Mouse (Mus musculus) embryonic facial prominence, embryonic 11.5 days (tissue): ENCODE measurements at regions not wholly inside any gene's neighbourhood (a gene's known extent, or its start where the extent isn't known, plus 50 kb on each side); places are given as distances from the start of the nearest gene placed in this dataset.

Experiments
- ATAC-seq: fragments of 200-750 bp; cut with Nextera tagmentation; replicated peaks from 2 replicates; pipeline ENCODE4 v1.8.0; 2017; ENCODE audit warnings: low read depth; ENCODE audit not compliant: insufficient number of reproducible peaks, low FRiP score, low TSS enrichment
- DNase-seq: peaks from one replicate; pipeline ENCODE4 v3.0.0-alpha.2; 2015; ENCODE audit warnings: low spot score
- H3K27ac ChIP-seq: fragments of 300-500 bp; sonication (generic); replicated peaks from 2 replicates; pipeline ENCODE4 v1.5.1; 2014; ENCODE audit warnings: mild to moderate bottlenecking, low read depth, low read length, control low read depth
- H3K27me3 ChIP-seq: fragments of 300-500 bp; sonication (generic); 2 replicates; pipeline ENCODE4 v1.6.1; 2014; ENCODE audit warnings: mild to moderate bottlenecking, low read length, moderate library complexity, mixed read lengths; ENCODE audit not compliant: control insufficient read depth, insufficient read depth
- H3K36me3 ChIP-seq: fragments of 300-500 bp; sonication (generic); replicated peaks from 2 replicates; pipeline ENCODE4 v1.6.1; 2014; ENCODE audit warnings: low read depth, mild to moderate bottlenecking, low read length, moderate library complexity, mixed read lengths; ENCODE audit not compliant: control insufficient read depth, insufficient read depth
- H3K4me1 ChIP-seq: fragments of 300-500 bp; sonication (generic); 2 replicates; pipeline ENCODE4 v1.6.1; 2014; ENCODE audit warnings: low read length, mixed read lengths; ENCODE audit not compliant: control insufficient read depth, insufficient read depth
- H3K4me2 ChIP-seq: fragments of 300-500 bp; sonication (generic); 2 replicates; pipeline ENCODE4 v1.6.1; 2014; ENCODE audit warnings: low read depth, mild to moderate bottlenecking, control low read depth, low read length, moderate library complexity
- H3K4me3 ChIP-seq: fragments of 300-500 bp; sonication (generic); 2 replicates; pipeline ENCODE4 v1.5.1; 2014; ENCODE audit warnings: low read depth, low read length, control low read depth
- H3K9ac ChIP-seq: fragments of 300-500 bp; sonication (generic); replicated peaks from 2 replicates; pipeline ENCODE4 v1.6.1; 2014; ENCODE audit warnings: mild to moderate bottlenecking, control low read depth, low read length
- H3K9me3 ChIP-seq: fragments of 300-500 bp; sonication (generic); replicated peaks from 2 replicates; pipeline ENCODE4 v1.6.1; 2016; ENCODE audit warnings: mild to moderate bottlenecking, low read length, inconsistent platforms, mixed read lengths; ENCODE audit not compliant: control insufficient read depth
- WGBS: fragments of 180-500 bp; shearing (Covaris S2); extraction: QIAGEN DNeasy Blood & Tissue Kit; methylation state at CpG from one replicate; pipeline ENCODE4 v1.1.7; 2014; 5-methylcytosine and 5-hydroxymethylcytosine counted together

- Histone ChIP-seq H3K27me3 (no peaks in the 10 kb centered on the region), H3K27ac (no peak overlapping the region), H3K9ac (no peak overlapping the region), H3K9me3 (no peaks in the 10 kb centered on the region), H3K4me2 (no peak overlapping the region), H3K4me1 (no peaks in the 10 kb centered on the region), H3K36me3 (no peaks in the 10 kb centered on the region), H3K4me3 (no peak overlapping the region)
- 87% methylated on average over 3 of the region's 3 CpGs for WGBS
- DNase-seq (no peak), ATAC-seq (no peak)
Observed at GRCm38 (mm10) chr12:93230237-93230636, 1381.3 kb upstream of the Sel1l start.

GRCm38 (mm10) chr12:93226826-93227225, 1377.9 kb upstream of the Sel1l start:
- Histone ChIP-seq H3K4me3 (no peak overlapping the region), H3K36me3 (no peaks in the 10 kb centered on the region), H3K9ac (no peak overlapping the region), H3K27me3 (no peaks in the 10 kb centered on the region), H3K4me1 (no peaks in the 10 kb centered on the region), H3K4me2 (no peak overlapping the region), H3K27ac (no peak overlapping the region), H3K9me3 (no peaks in the 10 kb centered on the region)
- DNase-seq: no peak
- ATAC-seq: no peak
- WGBS: 83% methylated on average over 1 of the region's 1 CpGs

DNA sequence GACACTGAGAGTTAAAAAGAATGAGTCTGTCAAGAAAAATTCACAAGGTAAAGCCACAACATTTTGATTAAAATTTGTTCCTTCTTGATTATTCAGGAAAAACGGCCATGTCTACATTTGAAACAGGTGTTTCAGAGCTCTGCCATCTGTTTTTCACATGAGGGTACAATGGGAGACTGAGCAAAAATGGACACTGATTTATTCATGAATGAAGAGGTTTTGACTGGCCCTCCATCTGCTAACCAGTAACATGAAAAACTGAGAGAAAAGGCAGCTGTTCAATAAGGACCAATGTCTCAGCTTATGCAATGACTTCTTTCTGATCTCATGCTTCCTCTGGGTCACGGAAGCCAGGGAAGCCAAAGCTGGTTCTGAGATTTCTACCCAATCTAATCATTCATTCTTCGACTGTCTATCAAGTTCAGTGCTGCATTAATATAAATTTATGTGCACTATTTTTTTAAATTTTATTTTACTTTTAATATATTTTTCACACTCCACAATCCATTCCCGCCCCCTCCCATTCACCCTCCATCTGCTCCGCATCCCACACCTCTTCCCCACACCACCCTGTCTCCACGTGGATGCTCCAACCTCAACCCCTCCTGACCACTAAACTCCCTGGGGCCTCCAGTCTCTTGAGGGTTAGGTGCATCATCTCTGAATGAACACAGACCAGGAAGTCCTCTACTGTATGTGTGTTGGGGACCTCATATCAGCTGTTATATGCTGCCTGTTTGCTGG, 1372.4 kb upstream of the Sel1l start:
- Histone ChIP-seq H3K27ac (no peak overlapping the region), H3K36me3 (no peaks in the 10 kb centered on the region), H3K4me1 (no peaks in the 10 kb centered on the region), H3K9ac (no peak overlapping the region), H3K9me3 (no peaks in the 10 kb centered on the region), H3K4me3 (no peak overlapping the region), H3K27me3 (no peaks in the 10 kb centered on the region), H3K4me2 (no peak overlapping the region)
- ATAC-seq (no peak), DNase-seq (peak; percentile 21)
- 77% methylated on average over 6 of the region's 6 CpGs for WGBS

DNA sequence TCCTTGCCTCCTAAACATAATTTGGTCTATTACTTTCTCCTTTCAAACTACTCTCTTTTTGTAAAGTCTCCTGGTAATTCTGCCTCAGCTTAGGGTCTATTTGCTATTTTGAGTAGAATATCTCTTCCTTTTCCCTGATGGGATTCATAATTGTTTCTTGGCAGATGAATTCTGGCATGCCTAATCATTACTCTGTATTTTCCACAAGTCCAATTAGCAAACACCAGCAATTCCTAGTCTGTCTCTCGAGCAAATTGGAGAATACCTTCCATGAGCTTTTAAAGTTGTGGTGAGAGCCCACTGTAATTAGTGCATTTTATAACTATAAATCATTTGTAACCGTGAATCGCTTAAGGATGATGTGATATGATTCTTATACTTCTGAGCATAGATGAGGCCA, 1358.6 kb upstream of the Sel1l start:
- ATAC-seq: no peak

GRCm38 (mm10) chr12:93188940-93189339, 1340.0 kb upstream of the Sel1l start:
- no peak for DNase-seq

More for the DNA sequence above, 1358.6 kb upstream of the Sel1l start:
- no peaks in the 10 kb centered on the region for H3K9me3 ChIP-seq
- H3K27me3 ChIP-seq: no peaks in the 10 kb centered on the region
- no peaks in the 10 kb centered on the region for H3K36me3 ChIP-seq
- no peak overlapping the region for H3K4me3 ChIP-seq
- H3K9ac ChIP-seq: no peak overlapping the region
- DNase-seq: no peak
- H3K4me2 ChIP-seq: no peak overlapping the region
- WGBS: 82% methylated on average over 3 of the region's 3 CpGs
- no peak overlapping the region for H3K27ac ChIP-seq
- H3K4me1 ChIP-seq: no peaks in the 10 kb centered on the region

DNA sequence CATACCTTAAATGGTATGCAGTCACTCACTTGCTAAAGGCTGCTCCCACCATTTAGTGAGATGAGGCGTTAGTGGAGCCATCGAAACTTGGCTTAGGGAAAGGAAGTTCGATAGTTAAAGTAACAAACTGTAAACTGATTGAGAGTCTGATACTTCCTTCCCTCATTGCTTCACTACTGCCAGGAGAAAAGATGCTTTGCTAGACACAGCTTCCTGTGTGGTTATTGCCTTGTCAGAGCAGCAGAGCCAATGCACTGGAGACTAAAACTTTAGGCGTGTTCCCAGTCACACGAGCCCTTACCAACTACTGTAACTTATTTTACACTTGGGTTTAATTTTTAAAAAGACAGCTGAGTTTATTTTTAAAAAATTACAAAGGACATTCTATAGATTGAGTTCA, 1324.8 kb upstream of the Sel1l start:
- ATAC-seq: no peak
- no peaks in the 10 kb centered on the region for H3K27me3 ChIP-seq
- no peak overlapping the region for H3K4me2 ChIP-seq
- no peak for DNase-seq
- 85% methylated on average over 5 of the region's 5 CpGs for WGBS
- no peaks in the 10 kb centered on the region for H3K36me3 ChIP-seq
- no peak overlapping the region for H3K27ac ChIP-seq
- H3K9ac ChIP-seq: no peak overlapping the region
- H3K4me1 ChIP-seq: no peaks in the 10 kb centered on the region
- no peak overlapping the region for H3K4me3 ChIP-seq
- H3K9me3 ChIP-seq: no peaks in the 10 kb centered on the region

More at GRCm38 (mm10) chr12:93188940-93189339, 1340.0 kb upstream of the Sel1l start:
- Histone ChIP-seq H3K27ac (no peak overlapping the region), H3K27me3 (no peaks in the 10 kb centered on the region), H3K4me3 (no peak overlapping the region), H3K4me2 (no peak overlapping the region), H3K9me3 (no peaks in the 10 kb centered on the region), H3K36me3 (no peaks in the 10 kb centered on the region), H3K4me1 (no peaks in the 10 kb centered on the region), H3K9ac (no peak overlapping the region)
- 73% methylated on average over 1 of the region's 1 CpGs for WGBS
- ATAC-seq: no peak

DNA sequence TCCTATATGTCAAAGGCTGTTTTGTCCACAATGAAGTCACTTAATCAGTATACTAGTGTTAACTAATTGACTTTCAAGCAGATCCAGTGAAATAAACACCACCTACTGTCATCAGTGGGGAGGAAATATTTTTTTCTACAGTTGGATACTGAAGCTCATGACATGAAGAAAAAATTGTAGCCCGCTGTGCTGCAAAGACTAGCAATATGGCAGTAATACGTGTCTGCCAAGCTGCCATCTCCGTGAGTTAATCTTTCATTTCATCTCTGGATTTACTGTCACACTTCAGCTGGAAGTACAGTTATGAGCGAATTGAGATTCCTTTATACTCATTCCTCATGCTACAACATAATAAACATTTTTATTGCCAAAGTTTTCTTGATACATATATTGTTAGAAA, 1311.3 kb upstream of the Sel1l start:
- Histone ChIP-seq H3K4me1 (no peaks in the 10 kb centered on the region), H3K4me2 (no peak overlapping the region), H3K9ac (no peak overlapping the region), H3K27ac (no peak overlapping the region), H3K4me3 (no peak overlapping the region), H3K27me3 (no peaks in the 10 kb centered on the region), H3K9me3 (no peaks in the 10 kb centered on the region), H3K36me3 (no peaks in the 10 kb centered on the region)
- no peak for DNase-seq
- WGBS: 85% methylated on average over 4 of the region's 4 CpGs
- no peak for ATAC-seq

DNA sequence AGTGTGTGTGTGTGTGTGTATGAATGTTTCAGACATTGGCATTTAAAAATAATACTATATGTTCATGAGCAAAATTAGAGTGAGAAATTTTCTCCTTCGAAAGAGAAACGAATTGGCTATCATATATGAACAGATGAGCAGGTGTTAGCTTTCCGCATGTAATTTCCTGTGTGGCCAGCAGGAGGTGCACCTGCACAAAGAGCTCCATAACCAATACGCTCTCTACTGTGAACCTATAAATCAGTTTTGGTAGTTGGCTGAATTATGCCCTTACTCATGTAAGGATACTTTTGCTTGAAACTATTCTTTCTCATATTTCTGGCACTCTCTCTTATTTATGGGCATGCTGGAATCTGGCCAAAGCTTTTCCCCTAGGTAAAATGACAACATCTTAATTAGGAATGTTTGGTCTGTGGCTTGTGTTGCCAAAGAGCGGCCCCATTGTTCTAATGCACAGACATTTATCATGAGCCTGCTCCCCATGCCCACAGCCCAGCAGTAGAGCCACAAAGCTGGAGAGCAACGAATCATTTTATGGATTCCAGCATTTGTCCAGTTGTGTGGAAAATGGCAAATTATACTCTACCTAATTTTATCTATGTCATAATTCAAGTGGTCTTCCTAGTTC, 1303.8 kb upstream of the Sel1l start:
- H3K36me3 ChIP-seq: no peaks in the 10 kb centered on the region
- 51% methylated on average over 6 of the region's 6 CpGs for WGBS
- H3K4me1 ChIP-seq: no peaks in the 10 kb centered on the region
- H3K27me3 ChIP-seq: no peaks in the 10 kb centered on the region
- H3K27ac ChIP-seq: no peak overlapping the region
- no peak overlapping the region for H3K9ac ChIP-seq
- no peak overlapping the region for H3K4me2 ChIP-seq
- DNase-seq (peak; percentile 68), ATAC-seq (no peak)
- no peak overlapping the region for H3K4me3 ChIP-seq
- H3K9me3 ChIP-seq: no peaks in the 10 kb centered on the region
